Mouse (Mus musculus) liver, embryonic 13.5 days (tissue): Measurements from ENCODE around the gene Nppa. TPM values are rescaled to one million over a fixed set of nuclear protein-coding genes. Genes with fewer than 3 reads are reported as not detected.

Experiments
- ATAC-seq: fragments of 200-750 bp; cut with Nextera tagmentation; 2 replicates; pipeline ENCODE4 v1.8.0; 2017; ENCODE audit warnings: low read depth, mild to moderate bottlenecking, moderate number of reproducible peaks, moderate library complexity
- DNase-seq: peaks from one replicate; pipeline ENCODE4 v3.0.0; 2022
- H3K27ac ChIP-seq: fragments of 300-500 bp; sonication (generic); 2 replicates; pipeline ENCODE4 v1.5.1; 2015; ENCODE audit warnings: moderate library complexity, mild to moderate bottlenecking, inconsistent platforms
- H3K27me3 ChIP-seq: fragments of 300-500 bp; sonication (generic); 2 replicates; pipeline ENCODE4 v1.6.1; 2015; ENCODE audit warnings: mild to moderate bottlenecking, inconsistent platforms
- H3K36me3 ChIP-seq: fragments of 300-500 bp; sonication (generic); 2 replicates; pipeline ENCODE4 v1.6.1; 2015; ENCODE audit warnings: mild to moderate bottlenecking, inconsistent platforms
- H3K4me1 ChIP-seq: fragments of 300-500 bp; sonication (generic); replicated peaks from 2 replicates; pipeline ENCODE4 v1.6.1; 2015; ENCODE audit warnings: inconsistent platforms
- H3K4me2 ChIP-seq: fragments of 300-500 bp; sonication (generic); 2 replicates; pipeline ENCODE4 v1.6.1; 2015; ENCODE audit warnings: inconsistent platforms, mild to moderate bottlenecking, moderate library complexity
- H3K4me3 ChIP-seq: fragments of 300-500 bp; sonication (generic); replicated peaks from 2 replicates; pipeline ENCODE4 v1.5.1; 2015; ENCODE audit warnings: mild to moderate bottlenecking, inconsistent platforms
- H3K9ac ChIP-seq: fragments of 300-500 bp; sonication (generic); 2 replicates; pipeline ENCODE4 v1.6.1; 2015; ENCODE audit warnings: mild to moderate bottlenecking, inconsistent platforms
- H3K9me3 ChIP-seq: fragments of 300-500 bp; sonication (generic); replicated peaks from 2 replicates; pipeline ENCODE4 v1.6.1; 2016; ENCODE audit warnings: inconsistent platforms
- WGBS: fragments of 180-500 bp; shearing (Covaris S2); methylation state at CpG from one replicate; pipeline ENCODE4 v1.1.7; 2015; ENCODE audit not compliant: insufficient replicate concordance; 5-methylcytosine and 5-hydroxymethylcytosine counted together
- polyA plus RNA-seq: library from polyadenylated mRNA; unstranded; fragments of >200 nt; fragmentation: Nextera tagmentation; extraction: Ambion mirVana; gene quantifications from 2 replicates; pipeline ENCODE4 v1.2.1, GENCODE M21; 2015

Nppa gene
- 0.48 and 5.6 TPM in 2 replicates for polyA plus RNA-seq

GRCm38 (mm10) chr4:148000202-148000772 is at the start of gene Nppa:
Nppa (plus strand) TSS chr4:148000722.
- H3K36me3 ChIP-seq = peaks cover 4% of the 10 kb centered on the region; the same call in 1 of the 2 replicates
- no peak within 1 kb of the TSS for H3K9ac ChIP-seq
- H3K4me2 ChIP-seq = no peak within 1 kb of the TSS
- DNase-seq = no peak
- H3K27ac ChIP-seq = no peak within 1 kb of the TSS
- H3K4me3 ChIP-seq = no peak within 1 kb of the TSS
- H3K27me3 ChIP-seq = no peaks in the 10 kb centered on the region
- no peaks in the 10 kb centered on the region for H3K4me1 ChIP-seq
- 32% methylated on average over 12 of the region's 12 CpGs for WGBS
- H3K9me3 ChIP-seq = no peaks in the 10 kb centered on the region
- ATAC-seq = no peak

DNA sequence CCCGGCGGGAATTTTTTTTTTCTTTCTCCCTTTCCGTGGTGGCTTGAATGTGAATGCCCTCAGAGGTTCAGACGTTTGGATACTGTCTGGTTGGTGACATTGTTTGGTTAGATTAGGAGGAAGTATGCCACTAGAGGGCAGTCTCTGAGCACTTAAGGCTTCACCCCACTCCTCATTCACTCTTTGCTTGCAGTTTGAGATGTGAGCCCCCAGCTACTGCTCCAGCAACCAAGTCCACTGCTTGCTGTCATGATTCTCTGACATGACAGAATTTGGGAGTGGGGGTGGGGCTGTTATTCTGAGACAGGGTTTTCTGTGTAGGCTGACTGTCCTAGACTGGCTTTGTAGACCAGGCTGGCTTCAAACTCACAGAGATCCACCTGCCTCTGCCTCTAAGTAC is 46.9 kb upstream of the Nppa start:
- DNase-seq = no peak
- Histone ChIP-seq H3K4me3 (no peak overlapping the region), H3K36me3 (peaks cover 3% of the 10 kb centered on the region; the same call in 1 of the 2 replicates), H3K4me1 (no peaks in the 10 kb centered on the region), H3K4me2 (no peak overlapping the region), H3K9ac (no peak overlapping the region), H3K27ac (no peak overlapping the region), H3K27me3 (no peaks in the 10 kb centered on the region), H3K9me3 (no peaks in the 10 kb centered on the region)
- 10% methylated on average over 4 of the region's 4 CpGs for WGBS
- ATAC-seq = no peak

GRCm38 (mm10) chr4:147957141-147957540 is 43.4 kb upstream of the Nppa start:
- no peaks in the 10 kb centered on the region for H3K27me3 ChIP-seq
- H3K4me2 ChIP-seq = no peak overlapping the region
- no peak overlapping the region for H3K4me3 ChIP-seq
- DNase-seq = no peak
- H3K9ac ChIP-seq = no peak overlapping the region
- no peak for ATAC-seq
- no peaks in the 10 kb centered on the region for H3K9me3 ChIP-seq
- 38% methylated on average over 11 of the region's 11 CpGs for WGBS
- no peaks in the 10 kb centered on the region for H3K4me1 ChIP-seq
- no peak overlapping the region for H3K27ac ChIP-seq
- H3K36me3 ChIP-seq = no peaks in the 10 kb centered on the region

DNA sequence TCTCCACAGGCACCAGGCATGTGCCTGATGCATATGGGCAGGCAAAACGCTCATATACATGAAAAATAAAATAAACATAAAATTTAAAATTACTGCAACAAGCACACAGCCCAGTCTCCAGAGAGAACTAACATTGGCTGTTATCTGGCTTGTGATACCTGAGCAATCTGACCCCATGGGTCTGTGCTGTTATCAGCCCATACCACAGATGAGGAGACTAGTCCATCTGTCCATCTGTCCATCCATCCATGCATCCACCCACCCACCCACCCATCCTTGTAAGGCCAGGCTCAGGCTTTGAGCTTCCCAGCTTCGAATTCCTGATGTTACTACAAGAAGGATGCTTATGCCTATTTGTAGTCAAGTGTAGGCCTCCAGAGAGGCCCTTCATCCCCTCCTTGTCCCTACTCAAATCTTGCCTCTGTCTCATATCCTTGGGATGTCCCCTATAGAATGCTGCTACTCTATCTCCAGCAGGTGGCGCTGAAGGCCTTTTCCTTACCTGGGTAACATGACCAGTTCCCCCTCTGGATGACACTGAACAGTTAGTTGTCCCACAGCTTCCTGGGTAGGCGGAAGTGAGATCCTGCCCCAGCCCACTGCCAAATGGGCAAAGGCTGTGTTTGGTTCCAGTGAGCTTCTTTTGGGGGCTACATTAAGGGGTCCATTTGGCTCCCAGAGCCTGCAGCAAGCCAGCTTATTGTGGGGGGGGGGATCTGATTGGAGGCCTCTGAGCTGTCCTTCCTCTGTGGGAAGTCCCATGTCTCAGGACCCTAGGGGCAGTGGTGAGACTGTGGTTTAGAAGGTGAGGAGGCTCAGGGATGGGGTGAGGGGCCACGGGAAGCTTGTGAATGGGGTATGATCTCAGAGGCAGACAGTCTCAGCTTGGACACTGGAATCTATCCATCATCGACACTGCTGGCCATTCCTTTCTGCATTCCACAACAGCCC is 40.4 kb upstream of the Nppa start:
- Histone ChIP-seq H3K9me3 (no peaks in the 10 kb centered on the region), H3K27me3 (no peaks in the 10 kb centered on the region), H3K9ac (no peak overlapping the region), H3K36me3 (no peaks in the 10 kb centered on the region), H3K27ac (no peak overlapping the region), H3K4me2 (no peak overlapping the region), H3K4me3 (no peak overlapping the region), H3K4me1 (no peaks in the 10 kb centered on the region)
- ATAC-seq (peak; percentile 66), DNase-seq (peak; percentile 52)
- 26% methylated on average over 6 of the region's 6 CpGs for WGBS

- DNase-seq (no peak), ATAC-seq (no peak)
- Histone ChIP-seq H3K4me1 (no peaks in the 10 kb centered on the region), H3K4me2 (no peak overlapping the region), H3K9me3 (no peaks in the 10 kb centered on the region), H3K36me3 (no peaks in the 10 kb centered on the region), H3K4me3 (no peak overlapping the region), H3K27ac (no peak overlapping the region), H3K9ac (no peak overlapping the region), H3K27me3 (no peaks in the 10 kb centered on the region)
- 44% methylated on average over 6 of the region's 6 CpGs for WGBS
Observed at GRCm38 (mm10) chr4:147962781-147963180, 37.7 kb upstream of the Nppa start.

GRCm38 (mm10) chr4:147963623-147964022 is 36.9 kb upstream of the Nppa start:
- Histone ChIP-seq H3K27ac (no peak overlapping the region), H3K4me2 (no peak overlapping the region), H3K27me3 (no peaks in the 10 kb centered on the region), H3K4me3 (no peak overlapping the region), H3K4me1 (no peaks in the 10 kb centered on the region), H3K9ac (no peak overlapping the region), H3K9me3 (no peaks in the 10 kb centered on the region), H3K36me3 (no peaks in the 10 kb centered on the region)
- DNase-seq = no peak
- ATAC-seq = no peak
- WGBS = 67% methylated on average over 15 of the region's 15 CpGs

DNA sequence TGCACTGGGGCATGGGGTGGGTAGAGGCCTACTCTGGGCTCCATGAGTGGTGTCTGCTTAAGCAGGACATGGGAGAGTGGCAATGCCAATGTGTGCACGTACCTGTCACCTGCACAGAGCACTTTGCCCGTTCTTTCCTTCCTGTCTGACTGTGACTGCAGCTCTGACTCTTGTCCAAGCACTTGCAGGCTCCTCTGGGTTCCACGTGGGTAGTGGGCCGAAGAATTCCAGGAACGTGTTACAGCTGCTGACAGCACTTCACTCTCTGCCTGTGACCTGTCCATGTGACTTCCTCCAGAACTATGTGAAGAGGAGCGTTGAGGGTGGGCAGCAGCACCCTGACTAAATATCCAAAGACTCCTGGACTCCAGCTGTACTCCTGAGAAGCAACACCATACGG is 34.8 kb upstream of the Nppa start:
- no peaks in the 10 kb centered on the region for H3K27me3 ChIP-seq
- DNase-seq (no peak), ATAC-seq (no peak)
- no peak overlapping the region for H3K27ac ChIP-seq
- 52% methylated on average over 7 of the region's 7 CpGs for WGBS
- no peak overlapping the region for H3K4me2 ChIP-seq
- 0 out of 2 replicates have a peak, but pooled peaks cover 8% of the 10 kb centered on the region for H3K4me1 ChIP-seq
- no peaks in the 10 kb centered on the region for H3K9me3 ChIP-seq
- H3K36me3 ChIP-seq = no peaks in the 10 kb centered on the region
- no peak overlapping the region for H3K4me3 ChIP-seq
- no peak overlapping the region for H3K9ac ChIP-seq

DNA sequence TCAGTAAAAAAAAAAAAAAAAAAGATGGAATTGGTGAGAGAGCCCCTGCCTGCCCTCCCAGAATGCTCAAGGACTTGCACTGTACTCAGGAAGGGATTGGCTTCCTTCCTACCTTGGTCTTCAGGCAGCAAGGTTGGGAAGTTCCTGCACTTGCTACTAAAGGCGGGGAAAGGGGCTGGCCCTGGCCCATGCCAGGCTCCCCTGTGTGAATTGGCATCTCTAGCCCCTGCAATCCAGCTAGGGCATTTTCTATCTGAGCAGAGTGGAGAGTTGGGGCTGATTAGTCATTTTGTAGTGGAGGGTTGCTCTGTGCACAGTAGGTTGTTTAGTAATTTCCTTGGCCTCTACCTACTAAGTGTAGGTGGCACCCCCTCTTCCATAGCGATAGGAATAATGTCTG is 31.7 kb upstream of the Nppa start:
- H3K27ac ChIP-seq = no peak overlapping the region
- no peak for DNase-seq
- WGBS = 63% methylated on average over 2 of the region's 2 CpGs
- H3K4me2 ChIP-seq = no peak overlapping the region
- 0 out of 2 replicates have a peak, but pooled peaks cover 8% of the 10 kb centered on the region for H3K4me1 ChIP-seq
- no peaks in the 10 kb centered on the region for H3K9me3 ChIP-seq
- no peak for ATAC-seq
- H3K36me3 ChIP-seq = no peaks in the 10 kb centered on the region
- no peak overlapping the region for H3K9ac ChIP-seq
- no peak overlapping the region for H3K4me3 ChIP-seq
- no peaks in the 10 kb centered on the region for H3K27me3 ChIP-seq

GRCm38 (mm10) chr4:147969337-147969736 is 31.2 kb upstream of the Nppa start:
- WGBS = 16% methylated on average over 9 of the region's 9 CpGs
- DNase-seq = no peak
- no peak overlapping the region for H3K4me3 ChIP-seq
- H3K36me3 ChIP-seq = no peaks in the 10 kb centered on the region
- no peaks in the 10 kb centered on the region for H3K27me3 ChIP-seq
- H3K4me1 ChIP-seq = 0 out of 2 replicates have a peak, but pooled peaks cover 8% of the 10 kb centered on the region
- no peak overlapping the region for H3K9ac ChIP-seq
- H3K27ac ChIP-seq = no peak overlapping the region
- no peaks in the 10 kb centered on the region for H3K9me3 ChIP-seq
- no peak overlapping the region for H3K4me2 ChIP-seq
- no peak for ATAC-seq

GRCm38 (mm10) chr4:147976237-147976636 is 24.3 kb upstream of the Nppa start:
- H3K27ac ChIP-seq = no peak overlapping the region
- no peak overlapping the region for H3K4me3 ChIP-seq
- ATAC-seq (peak; percentile 75), DNase-seq (no peak)
- H3K4me2 ChIP-seq = 0 out of 2 replicates have a peak overlapping the region, but pooled peaks have one; percentile 5
- H3K9me3 ChIP-seq = no peaks in the 10 kb centered on the region
- H3K36me3 ChIP-seq = no peaks in the 10 kb centered on the region
- H3K27me3 ChIP-seq = no peaks in the 10 kb centered on the region
- WGBS = 30% methylated on average over 3 of the region's 3 CpGs
- no peak overlapping the region for H3K9ac ChIP-seq
- peaks cover 5% of the 10 kb centered on the region for H3K4me1 ChIP-seq

DNA sequence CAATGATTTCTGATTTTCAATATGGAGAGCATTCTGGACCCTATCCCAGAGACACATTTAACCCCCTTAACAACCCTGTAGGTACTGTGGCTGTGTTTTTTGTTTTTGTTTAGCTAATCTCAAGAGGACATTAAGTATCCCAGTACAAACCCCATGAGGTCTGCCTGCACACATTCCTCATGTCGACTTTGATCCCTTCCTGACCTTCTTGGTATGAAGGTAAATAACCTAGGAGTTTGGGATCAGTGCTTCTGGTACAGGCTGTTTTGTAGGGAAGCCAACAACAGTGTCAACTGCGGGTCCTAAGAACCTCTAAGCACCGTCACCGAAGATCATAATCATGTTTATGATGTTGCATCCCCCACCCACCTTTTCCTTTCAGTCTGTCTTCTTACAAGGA is 22.8 kb upstream of the Nppa start:
- H3K36me3 ChIP-seq = no peaks in the 10 kb centered on the region
- WGBS = 57% methylated on average over 4 of the region's 4 CpGs
- no peak overlapping the region for H3K4me2 ChIP-seq
- no peak overlapping the region for H3K27ac ChIP-seq
- H3K27me3 ChIP-seq = no peaks in the 10 kb centered on the region
- H3K4me3 ChIP-seq = no peak overlapping the region
- no peak for ATAC-seq
- no peak overlapping the region for H3K9ac ChIP-seq
- DNase-seq = no peak
- H3K4me1 ChIP-seq = peaks cover 5% of the 10 kb centered on the region
- H3K9me3 ChIP-seq = no peaks in the 10 kb centered on the region
